16 mouse cellular contexts compared by ENCODE assay signal in genomic region chr10:68625752-68626151, GRCm38 (mm10).
DNase-seq lines count a peak whose midpoint lies in the region; ATAC-seq lines count a peak whose summit lies in the region.
"Had no signal": no experiment of that assay in that cellular context is flagged by ENCODE, and none has a peak within 500 bp of the region (broad histone marks: within the 10 kb centered on the region; RNA-seq: fewer than 3 reads in every experiment).

No protein-coding gene starts in this region.

- H3K36me3 ChIP-seq in kidney, embryonic 15.5 days = no peaks in the 10 kb centered on the region
- H3K36me3 ChIP-seq: embryonic facial prominence, embryonic 15.5 days; stomach, embryonic 15.5 days had no signal

- H3K9ac ChIP-seq in kidney, embryonic 15.5 days = no peak overlapping the region
- H3K9ac ChIP-seq: embryonic facial prominence, embryonic 15.5 days; stomach, embryonic 15.5 days had no signal

- ATAC-seq in CD4-positive, CD25-positive, alpha-beta regulatory T cell, adult 4 months = no peak
- ATAC-seq in kidney, embryonic 15.5 days (replicated peaks; ENCODE audit: low FRiP score) = no peak
- ATAC-seq: forebrain, embryonic 16.5 days had no signal

- no peak overlapping the region for H3K4me3 ChIP-seq in kidney, embryonic 15.5 days (replicated peaks)
- H3K4me3 ChIP-seq: embryonic facial prominence, embryonic 15.5 days; stomach, embryonic 15.5 days had no signal

- DNase-seq in CD4-positive, CD25-positive, alpha-beta regulatory T cell, adult 2 months (ENCODE audit: low read depth, low spot score) = peak; percentile 46
- DNase-seq in kidney, adult 9 months = peak; percentile 16
- DNase-seq in A20 (ENCODE audit: low read depth, low spot score) = peak; percentile 1
- DNase-seq in induced T-regulatory cell, adult 2 months (ENCODE audit: low read depth) = peak; percentile 51
- no peak for DNase-seq in adrenal gland, postnatal 4 days (ENCODE audit: low spot score in 2 of 2)
- DNase-seq in thymus, postnatal 36 days = no peak
- DNase-seq: adrenal gland, postnatal 25 days; cerebellum, adult 18-20 months; heart, adult 11 months; heart, postnatal 36 days; right cerebral cortex, postnatal 4 days had no signal

- no peaks in the 10 kb centered on the region for H3K4me1 ChIP-seq in kidney, embryonic 15.5 days
- H3K4me1 ChIP-seq: embryonic facial prominence, embryonic 15.5 days; stomach, embryonic 15.5 days had no signal

- WGBS in kidney, embryonic 15.5 days = 39% methylated on average over 2 of the region's 2 CpGs

- H3K27ac ChIP-seq in kidney, embryonic 15.5 days = no peak overlapping the region
- H3K27ac ChIP-seq: embryonic facial prominence, embryonic 15.5 days; stomach, embryonic 15.5 days had no signal

- H3K4me2 ChIP-seq in kidney, embryonic 15.5 days = no peak overlapping the region
- H3K4me2 ChIP-seq: embryonic facial prominence, embryonic 15.5 days; stomach, embryonic 15.5 days had no signal

- no peaks in the 10 kb centered on the region for H3K9me3 ChIP-seq in kidney, embryonic 15.5 days (replicated peaks)
- H3K9me3 ChIP-seq: embryonic facial prominence, embryonic 15.5 days; stomach, embryonic 15.5 days had no signal

- no peaks in the 10 kb centered on the region for H3K27me3 ChIP-seq in kidney, embryonic 15.5 days
- H3K27me3 ChIP-seq: embryonic facial prominence, embryonic 15.5 days; stomach, embryonic 15.5 days had no signal

Comparison
In these comparisons a context has a peak if more than half of its experiments do, and no peak if none do; other contexts are left out.
1. DNase-seq: peak in CD4-positive, CD25-positive, alpha-beta regulatory T cell, adult 2 months (single experiment), kidney, adult 9 months (single experiment), A20 (single experiment) and induced T-regulatory cell, adult 2 months (single experiment); none in adrenal gland, postnatal 4 days (0 of 2) and thymus, postnatal 36 days (0 of 2).